Mouse (Mus musculus) left cerebral cortex, adult 18-20 months (tissue): ENCODE results near the gene Cul7. TPM values are rescaled to one million over a fixed set of nuclear protein-coding genes. Genes with fewer than 3 reads are reported as not detected.

Experiments used
- DNase-seq, 2 experiments: peaks; one replicate each; pipeline ENCODE4 v3.0.0; 2021 to 2022; ENCODE audit warnings: low spot score in 2 of 2, mixed read lengths in 1 of 2
- total RNA-seq, 2 experiments: library from RNA; stranded (reverse); gene quantifications; 2 replicates each; pipeline ENCODE4 v1.2.3; 2021

Gene Cul7
- total RNA-seq, 2 experiments from 2014 or later = 26.1 to 27.1 TPM

DNA sequence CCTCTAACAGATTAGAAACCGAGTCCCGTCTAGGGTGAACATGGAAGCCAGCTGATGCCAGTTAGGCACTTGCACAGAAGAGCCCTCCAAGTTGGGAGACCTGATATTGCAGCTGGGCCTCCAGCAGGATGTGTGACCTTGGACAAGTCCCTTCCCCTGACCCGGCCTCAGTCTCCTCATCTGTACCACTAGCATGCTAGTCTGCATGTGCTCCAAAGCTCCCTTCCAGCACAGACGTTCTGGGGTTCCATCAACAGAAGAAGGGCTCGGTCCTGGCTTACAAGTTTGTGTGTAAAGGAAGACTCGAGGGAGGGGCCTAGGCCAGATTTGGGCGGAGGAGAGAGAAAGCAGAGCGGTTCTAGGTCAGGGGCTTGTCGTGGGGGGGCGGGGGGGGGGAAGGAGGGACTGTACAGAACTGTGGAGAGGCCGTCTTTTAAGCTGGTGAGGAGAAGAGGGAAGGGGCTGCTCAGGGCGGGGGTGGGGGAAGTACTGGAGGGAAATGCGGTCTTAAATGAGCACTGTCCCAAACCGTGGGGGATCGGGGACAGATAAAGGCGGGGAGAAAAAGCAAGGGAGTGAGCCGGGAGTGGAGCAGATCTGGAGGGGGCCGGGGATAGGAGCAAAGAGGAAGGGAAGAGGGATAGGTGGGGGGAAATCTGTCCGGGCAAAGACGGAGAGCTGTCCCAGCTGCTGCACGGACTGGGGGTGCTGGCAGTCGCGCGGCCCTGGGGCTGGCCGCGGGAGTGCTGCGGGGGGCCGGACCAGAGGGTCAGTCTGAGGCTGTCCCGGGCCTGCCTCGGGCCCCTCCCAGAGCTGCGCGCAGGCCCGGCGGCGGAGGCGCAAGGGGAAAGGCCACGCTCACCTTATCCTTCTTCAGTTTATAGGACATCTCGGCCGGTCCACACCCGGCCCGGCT is 54.1 kb downstream of the Cul7 start:
- no peak for DNase-seq

DNA sequence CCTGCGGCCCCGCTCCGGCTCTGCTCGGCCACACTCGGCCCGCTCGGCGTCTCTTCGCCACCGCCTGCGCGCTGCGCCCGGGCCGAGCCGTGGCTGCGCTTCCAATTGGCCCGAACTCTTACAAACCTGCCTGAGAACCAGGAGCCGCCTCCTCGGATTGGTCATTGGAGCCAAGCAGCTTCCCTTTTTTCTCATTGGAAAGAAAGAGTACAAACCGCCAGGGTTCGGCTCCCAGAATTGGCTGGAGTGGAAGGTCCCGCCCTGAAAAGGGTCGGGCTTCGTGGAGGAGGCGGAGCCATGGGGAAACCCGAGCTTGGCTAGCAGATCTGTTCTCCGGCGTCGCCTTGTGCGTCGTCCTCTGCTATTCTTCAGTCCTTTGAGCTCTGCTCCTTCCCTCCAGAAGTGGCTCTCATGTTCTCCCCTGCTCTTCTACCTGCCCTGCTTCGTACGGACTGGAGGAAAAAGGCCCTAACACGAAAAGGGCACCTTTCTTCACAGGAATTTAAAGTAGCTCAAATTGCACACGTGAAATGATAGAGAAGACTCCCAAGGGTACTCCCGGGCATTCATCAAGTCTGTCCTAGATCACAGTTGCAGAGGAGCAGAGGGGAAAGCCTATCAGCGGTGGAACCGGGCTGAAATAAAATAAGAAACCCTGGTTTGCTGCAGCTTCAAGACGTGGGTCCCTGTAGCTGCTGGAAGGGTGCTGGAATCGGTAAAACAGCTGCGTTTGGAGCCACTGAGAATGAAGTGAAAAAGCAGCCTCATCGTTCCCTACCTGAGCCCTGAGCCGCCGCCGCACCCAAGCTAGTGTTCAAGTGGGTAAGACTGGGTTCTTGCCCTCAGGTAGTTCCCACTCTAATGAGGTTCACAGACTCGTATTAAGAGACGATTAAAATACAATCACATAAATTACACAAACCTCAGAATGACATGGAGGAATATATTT is 55.0 kb downstream of the Cul7 start, which contains the start of gene Ppp2r5d:
Ppp2r5d (minus strand) TSS at position 225 of the 949 bp plus-strand sequence.
- DNase-seq = peak; percentile 93 to 96

DNA sequence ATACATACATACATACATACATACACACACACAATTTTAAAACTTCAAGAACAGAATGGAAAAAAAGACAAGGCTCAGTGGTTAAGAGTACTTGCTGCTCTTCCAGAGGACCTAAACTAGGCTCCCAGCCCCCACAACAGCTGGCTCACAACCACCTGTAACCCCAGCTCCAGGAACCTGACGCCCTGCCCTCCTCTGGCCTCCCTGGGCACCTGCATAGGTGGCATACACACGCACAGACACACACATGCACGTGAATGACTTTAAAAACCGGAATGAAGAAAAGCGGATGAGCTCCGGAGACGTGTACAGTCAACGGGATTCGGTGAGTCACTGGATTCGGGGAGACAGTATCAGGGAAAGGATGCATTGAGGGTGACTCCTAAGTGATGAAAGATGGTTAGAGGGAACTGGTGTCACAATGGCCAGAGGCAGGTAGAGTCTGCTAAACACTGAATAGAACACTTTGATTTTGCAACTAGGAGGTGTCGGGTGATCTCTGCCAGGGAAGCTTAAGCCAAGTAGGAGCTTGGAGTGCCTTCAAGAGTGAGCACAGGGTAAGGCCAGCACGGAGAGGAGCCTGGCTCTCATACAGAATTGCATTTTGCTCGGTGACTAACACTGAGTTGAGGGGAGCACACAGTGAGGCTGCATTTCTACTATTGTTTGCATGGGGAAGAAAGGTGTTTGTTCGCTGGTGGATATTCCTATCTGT is 56.4 kb downstream of the Cul7 start:
- DNase-seq = no peak

DNA sequence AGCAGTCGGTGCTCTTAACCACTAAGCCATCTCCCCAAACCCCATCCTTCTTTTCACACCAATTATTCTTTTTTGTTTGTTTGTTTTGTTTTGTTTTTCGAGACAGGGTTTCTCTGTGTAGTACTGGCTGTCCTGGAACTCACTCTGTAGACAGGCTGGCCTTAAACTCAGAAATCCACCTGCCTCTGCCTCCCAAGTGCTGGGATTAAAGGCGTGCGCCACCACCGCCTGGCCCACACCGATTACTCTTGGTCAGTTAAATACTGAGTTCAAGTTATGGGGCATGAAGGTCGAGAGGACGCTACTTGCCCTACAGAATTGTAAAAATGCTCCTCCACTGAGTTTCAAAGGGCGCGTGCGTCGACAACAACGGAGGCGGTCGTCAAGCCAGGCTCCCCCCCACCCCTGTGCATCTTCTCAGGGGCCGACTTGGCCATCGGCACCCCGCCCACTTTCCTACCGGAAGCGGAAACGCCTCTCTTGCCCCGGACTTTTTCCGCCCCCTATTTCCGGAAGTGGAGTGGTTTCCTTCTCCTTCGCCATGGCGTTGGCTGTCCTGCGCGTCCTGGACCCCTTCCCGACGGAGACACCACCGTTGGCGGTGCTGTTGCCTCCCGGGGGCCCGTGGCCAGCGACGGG is 60.9 kb downstream of the Cul7 start, which contains the start of gene Pex6:
Pex6 (plus strand) TSS at position 505 of the 639 bp plus-strand sequence.
- DNase-seq = peak; percentile 89 to 92

DNA sequence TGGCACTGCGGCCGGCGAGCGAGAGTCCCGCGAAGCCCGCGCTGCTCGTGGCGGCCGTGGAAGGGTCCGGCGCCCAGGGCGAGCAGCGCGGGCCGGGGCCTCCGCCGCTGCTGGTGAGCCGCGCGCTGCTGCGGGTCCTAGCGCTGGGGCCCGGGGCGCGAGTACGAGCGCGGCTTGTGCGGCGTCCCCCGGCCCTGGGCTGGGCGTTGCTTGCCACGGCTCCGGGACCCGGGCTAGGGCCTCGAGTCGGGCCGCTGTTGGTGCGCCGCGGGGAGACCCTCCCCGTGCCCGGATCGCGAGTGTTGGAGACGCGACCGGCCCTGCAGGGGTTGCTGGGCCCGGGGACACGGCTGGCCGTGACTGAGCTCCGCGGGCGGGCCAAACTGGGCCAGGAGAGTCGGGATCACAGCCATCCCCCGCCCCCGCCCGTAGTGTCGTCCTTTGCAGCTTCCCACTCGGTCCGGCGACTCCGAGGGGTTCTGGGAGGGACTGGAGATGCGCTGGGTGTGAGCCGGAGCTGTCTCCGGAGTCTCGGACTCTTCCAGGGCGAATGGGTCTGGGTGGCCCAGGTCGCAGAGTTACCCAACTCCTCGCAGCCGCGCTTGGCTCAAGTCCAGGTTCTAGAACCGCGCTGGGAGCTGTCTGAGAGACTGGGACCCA is 61.6 kb downstream of the Cul7 start:
- peak; percentile 36 to 49 for DNase-seq

DNA sequence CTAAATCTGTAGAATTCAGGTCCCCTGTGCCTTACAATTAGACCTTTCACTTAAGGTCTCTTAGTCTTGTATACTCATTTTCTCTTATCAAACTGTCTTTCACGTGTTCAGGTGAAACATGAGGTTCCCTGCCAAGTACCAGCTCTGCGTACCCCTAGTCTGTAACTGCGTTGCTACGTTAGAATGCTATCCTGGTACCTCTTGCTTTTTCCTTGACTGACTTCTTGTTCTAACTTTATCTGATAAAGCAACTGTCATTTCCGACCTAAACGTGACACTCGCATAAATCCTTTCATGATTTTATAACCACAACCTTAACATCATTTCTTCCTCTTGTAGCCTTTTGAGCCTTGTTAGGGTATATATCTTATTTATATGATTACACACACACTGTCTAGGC is 62.3 kb downstream of the Cul7 start:
- no peak for DNase-seq

DNA sequence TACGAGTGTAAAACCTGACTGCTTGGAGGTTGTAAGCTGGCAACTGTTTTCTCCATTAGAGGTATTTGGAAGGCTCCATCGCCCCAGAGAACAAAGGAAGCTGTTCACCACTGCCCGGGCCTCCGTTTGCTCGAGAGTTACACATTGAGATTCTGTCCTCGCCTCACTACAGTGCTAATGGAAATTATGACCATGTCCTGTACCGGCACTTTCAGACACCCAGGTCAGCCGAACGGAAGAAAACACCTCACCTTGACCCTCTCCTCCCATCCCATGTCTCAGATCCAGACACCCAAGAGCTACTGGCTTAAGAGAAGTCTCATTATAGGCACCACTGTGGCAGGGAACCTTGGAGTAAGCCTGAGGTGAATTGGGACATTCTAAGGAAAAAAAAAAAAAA is 63.7 kb downstream of the Cul7 start:
- DNase-seq = no peak

Other genes starting within 250 kb of the Cul7 start
- 1 to 10 TPM; 3.7 to 4.3 TPM for gene Crip3, start 221.4 kb upstream of the Cul7 start, total RNA-seq
- gene Slc22a7, start 211.9 kb upstream of the Cul7 start, total RNA-seq = under 1 TPM; 0.30 TPM
- gene Ttbk1, start 162.7 kb upstream of the Cul7 start, total RNA-seq = 100 to 1,000 TPM; 130 to 135 TPM
- 1 to 10 TPM; 2.8 TPM for gene Dnph1, start 153.6 kb upstream of the Cul7 start, total RNA-seq
- gene Cul9, start 103.9 kb upstream of the Cul7 start, total RNA-seq = 10 to 100 TPM; 61.0 to 64.5 TPM
- gene Srf, start 94.2 kb upstream of the Cul7 start, total RNA-seq = 10 to 100 TPM; 70.4 to 77.9 TPM
- gene Ptk7, start 20.8 kb upstream of the Cul7 start, total RNA-seq = 10 to 100 TPM in 1 of 2 experiments, 1 to 10 TPM in 1; 9.5 to 10.1 TPM
- 10 to 100 TPM; 24.3 to 26.2 TPM for gene Klc4, start 4.3 kb upstream of the Cul7 start, total RNA-seq
- gene Mrpl2, start 4.1 kb upstream of the Cul7 start, total RNA-seq = 10 to 100 TPM; 51.8 to 53.0 TPM
- gene Rrp36, start 24.0 kb downstream of the Cul7 start, total RNA-seq = 10 to 100 TPM; 17.1 to 17.2 TPM
- gene Mea1, start 28.5 kb downstream of the Cul7 start, total RNA-seq = 100 to 1,000 TPM; 120 to 125 TPM
- gene Klhdc3, start 30.6 kb downstream of the Cul7 start, total RNA-seq = 100 to 1,000 TPM; 190 to 207 TPM
- 10 to 100 TPM; 81.5 to 89.3 TPM for gene Ppp2r5d, start 54.8 kb downstream of the Cul7 start, total RNA-seq
- gene Pex6, start 61.1 kb downstream of the Cul7 start, total RNA-seq = 10 to 100 TPM; 50.8 to 58.9 TPM
- under 1 TPM in 1 of 2 experiments, not detected in 1; 0.84 TPM for gene Gnmt, start 78.8 kb downstream of the Cul7 start, total RNA-seq
- gene Cnpy3, start 101.9 kb downstream of the Cul7 start, total RNA-seq = 10 to 100 TPM; 65.2 to 67.9 TPM
- under 1 TPM in 1 of 2 experiments, not detected in 1; 0.28 TPM for gene Ptcra, start 113.4 kb downstream of the Cul7 start, total RNA-seq
- gene 2310039H08Rik, start 122.3 kb downstream of the Cul7 start, total RNA-seq = 1 to 10 TPM; 6.4 to 8.3 TPM
- gene Rpl7l1, start 132.3 kb downstream of the Cul7 start, total RNA-seq = 10 to 100 TPM; 48.2 to 53.2 TPM
- 10 to 100 TPM; 53.2 to 58.9 TPM for gene Bicral, start 208.1 kb downstream of the Cul7 start, total RNA-seq
- gene Tbcc, start 240.3 kb downstream of the Cul7 start, total RNA-seq = 10 to 100 TPM; 33.5 to 33.8 TPM